Mouse (Mus musculus) forebrain, postnatal 0 days (tissue): ENCODE measurements around the gene Ddx52. TPM values are rescaled to one million over a fixed set of nuclear protein-coding genes. Genes with fewer than 3 reads are reported as not detected.

Experiments
- ATAC-seq: fragments of 200-750 bp; cut with Nextera tagmentation; 2 replicates; pipeline ENCODE4 v1.8.0; 2017; ENCODE audit warnings: mild to moderate bottlenecking, moderate library complexity
- DNase-seq: peaks from one replicate; pipeline ENCODE4 v3.0.0-alpha.2; 2015
- H3K27ac ChIP-seq: fragments of 300-500 bp; sonication (generic); 2 replicates; pipeline ENCODE4 v1.5.1; 2014; ENCODE audit warnings: low read depth, mild to moderate bottlenecking, antibody characterized with exemption, low read length, moderate library complexity, mixed read lengths
- H3K27me3 ChIP-seq: fragments of 300-500 bp; sonication (generic); 2 replicates; pipeline ENCODE4 v1.6.1; 2014; ENCODE audit warnings: mild to moderate bottlenecking, low read length, mixed read lengths; ENCODE audit not compliant: insufficient read depth
- H3K36me3 ChIP-seq: fragments of 300-500 bp; sonication (generic); 2 replicates; pipeline ENCODE4 v1.6.1; 2014; ENCODE audit warnings: mild to moderate bottlenecking, moderate library complexity; ENCODE audit not compliant: insufficient read depth
- H3K4me1 ChIP-seq: fragments of 300-500 bp; sonication (generic); 2 replicates; pipeline ENCODE4 v1.6.1; 2014; ENCODE audit warnings: antibody characterized with exemption; ENCODE audit not compliant: insufficient read depth
- H3K4me2 ChIP-seq: fragments of 300-500 bp; sonication (generic); 2 replicates; pipeline ENCODE4 v1.6.1; 2014; ENCODE audit warnings: low read depth, mild to moderate bottlenecking, moderate library complexity
- H3K4me3 ChIP-seq: fragments of 300-500 bp; sonication (generic); 2 replicates; pipeline ENCODE4 v1.5.1; 2014; ENCODE audit warnings: low read depth, low read length, mixed read lengths
- H3K9ac ChIP-seq: fragments of 300-500 bp; sonication (generic); 2 replicates; pipeline ENCODE4 v1.6.1; 2014; ENCODE audit warnings: mild to moderate bottlenecking
- H3K9me3 ChIP-seq: fragments of 300-500 bp; sonication (generic); 2 replicates; pipeline ENCODE4 v1.6.1; 2016; ENCODE audit warnings: low read length
- CTCF ChIP-seq: sonication (generic); IDR thresholded peaks from 2 replicates; pipeline ENCODE4 v1.5.1; 2016; ENCODE audit warnings: antibody characterized with exemption, control low read depth, low read depth
- WGBS: fragments of 180-500 bp; shearing (Covaris S2); extraction: QIAGEN DNeasy Blood & Tissue Kit; methylation state at CpG from one replicate; pipeline ENCODE4 v1.1.7; 2014; 5-methylcytosine and 5-hydroxymethylcytosine counted together
- polyA plus RNA-seq: library from polyadenylated mRNA; unstranded; fragments of >200 nt; fragmentation: Nextera tagmentation; extraction: Ambion mirVana; gene quantifications from 2 replicates; pipeline ENCODE4 v1.2.1, GENCODE M21; 2015
- total RNA-seq: library from RNA; depleted of rRNA; stranded (reverse); fragments of >200 nt; gene quantifications from 2 replicates; pipeline ENCODE4 v1.2.3, GENCODE M21; 2014

Ddx52 gene
- total and polyA plus RNA-seq, 2 experiments from 2014 or later: 19.3 to 30.3 TPM

DNA sequence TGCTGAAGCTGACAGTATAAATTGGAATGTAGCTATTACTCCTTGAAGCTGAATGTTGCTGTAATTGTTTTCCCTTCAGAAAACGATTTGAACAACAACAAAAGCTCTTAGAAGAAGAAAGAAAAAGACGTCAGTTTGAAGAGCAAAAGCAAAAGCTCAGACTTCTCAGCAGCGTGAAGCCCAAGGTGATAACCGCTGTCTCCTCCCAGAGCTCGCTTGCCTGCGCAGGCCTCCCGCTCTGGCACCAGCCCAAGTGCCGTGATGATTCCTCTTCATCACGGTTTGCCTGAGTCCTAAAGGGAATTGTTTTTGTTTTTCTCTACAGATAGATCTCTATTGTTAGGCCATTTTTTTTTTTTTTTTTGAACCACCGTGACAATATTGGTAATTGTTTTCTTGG is 39.5 kb downstream of the Ddx52 start:
- 46% methylated on average over 10 of the region's 10 CpGs for WGBS
- no peak for TF ChIP-seq CTCF
- Histone ChIP-seq H3K36me3 (peaks cover 73% of the 10 kb centered on the region), H3K4me2 (no peak overlapping the region), H3K4me3 (no peak overlapping the region), H3K9ac (no peak overlapping the region), H3K4me1 (no peaks in the 10 kb centered on the region), H3K27me3 (no peaks in the 10 kb centered on the region), H3K9me3 (no peaks in the 10 kb centered on the region), H3K27ac (no peak overlapping the region)
- DNase-seq (no peak), ATAC-seq (no peak; the same call in 1 of the 2 replicates)

GRCm38 (mm10) chr11:83991701-83992100 is 49.8 kb downstream of the Ddx52 start:
- ATAC-seq: no peak
- Histone ChIP-seq H3K4me3 (no peak overlapping the region), H3K27me3 (no peaks in the 10 kb centered on the region), H3K9ac (no peak overlapping the region), H3K9me3 (no peaks in the 10 kb centered on the region), H3K27ac (no peak overlapping the region), H3K4me2 (no peak overlapping the region), H3K36me3 (peaks cover 84% of the 10 kb centered on the region), H3K4me1 (no peaks in the 10 kb centered on the region)
- DNase-seq: no peak
- TF ChIP-seq CTCF: no peak
- WGBS: 73% methylated on average over 4 of the region's 4 CpGs

- ATAC-seq: no peak
- no peaks in the 10 kb centered on the region for H3K4me1 ChIP-seq
- DNase-seq: no peak
- H3K9ac ChIP-seq: no peak overlapping the region
- H3K27me3 ChIP-seq: no peaks in the 10 kb centered on the region
- 78% methylated on average over 2 of the region's 2 CpGs for WGBS
- no peak for TF ChIP-seq CTCF
- H3K36me3 ChIP-seq: peaks cover 83% of the 10 kb centered on the region
- H3K4me2 ChIP-seq: no peak overlapping the region
- H3K27ac ChIP-seq: no peak overlapping the region
- no peak overlapping the region for H3K4me3 ChIP-seq
- H3K9me3 ChIP-seq: no peaks in the 10 kb centered on the region
These were observed 51.6 kb downstream of the Ddx52 start for GRCm38 (mm10) chr11:83993428-83993827.

DNA sequence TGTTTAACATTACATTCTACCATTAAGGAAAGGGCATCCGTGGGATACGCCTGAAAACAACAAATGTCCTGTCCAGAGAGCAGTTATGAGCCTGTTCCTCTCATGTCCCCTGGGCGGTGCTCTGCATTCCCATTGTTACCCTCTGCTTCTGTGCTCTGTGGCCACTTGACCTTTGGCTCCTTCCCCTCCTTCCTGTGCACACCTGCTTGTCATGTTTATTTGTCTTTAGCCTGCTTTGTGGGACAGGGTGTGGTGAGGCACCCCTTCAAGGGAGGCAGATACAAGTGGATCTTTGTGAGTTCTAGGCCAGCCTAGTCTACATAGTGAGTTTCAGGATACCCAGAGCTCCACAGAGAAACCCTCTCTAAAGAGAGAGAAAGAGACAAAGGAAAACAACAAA is 52.6 kb downstream of the Ddx52 start:
- Histone ChIP-seq H3K9me3 (no peaks in the 10 kb centered on the region), H3K4me2 (no peak overlapping the region), H3K36me3 (peaks cover 85% of the 10 kb centered on the region), H3K9ac (no peak overlapping the region), H3K4me3 (no peak overlapping the region), H3K27me3 (no peaks in the 10 kb centered on the region), H3K27ac (no peak overlapping the region), H3K4me1 (no peaks in the 10 kb centered on the region)
- DNase-seq (no peak), ATAC-seq (no peak)
- no peak for TF ChIP-seq CTCF
- WGBS: 90% methylated on average over 3 of the region's 3 CpGs

DNA sequence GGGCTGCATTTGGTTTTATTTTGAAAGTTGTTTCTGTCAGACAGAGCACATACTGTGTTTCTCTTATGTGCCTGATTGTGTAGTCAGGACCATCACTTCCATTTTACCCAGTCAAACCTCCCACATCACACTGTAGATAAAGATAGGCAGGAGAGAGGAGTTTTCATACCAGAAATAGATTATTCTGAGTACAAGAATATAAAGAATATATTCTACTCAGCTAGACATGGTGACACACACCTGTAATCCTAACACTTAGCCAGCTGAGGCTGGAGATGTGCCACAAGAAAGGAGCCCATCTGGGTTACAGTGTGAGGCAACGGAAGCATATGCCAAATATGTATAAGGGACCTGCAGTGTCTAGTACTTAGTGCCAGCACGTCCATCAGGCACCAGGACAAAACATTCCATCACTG is 53.7 kb downstream of the Ddx52 start:
- no peak overlapping the region for H3K4me2 ChIP-seq
- H3K27ac ChIP-seq: no peak overlapping the region
- H3K4me1 ChIP-seq: no peaks in the 10 kb centered on the region
- peaks cover 85% of the 10 kb centered on the region for H3K36me3 ChIP-seq
- ATAC-seq (no peak), DNase-seq (no peak)
- 83% methylated on average over 2 of the region's 2 CpGs for WGBS
- no peaks in the 10 kb centered on the region for H3K9me3 ChIP-seq
- no peaks in the 10 kb centered on the region for H3K27me3 ChIP-seq
- no peak overlapping the region for H3K9ac ChIP-seq
- TF ChIP-seq CTCF: no peak
- no peak overlapping the region for H3K4me3 ChIP-seq

DNA sequence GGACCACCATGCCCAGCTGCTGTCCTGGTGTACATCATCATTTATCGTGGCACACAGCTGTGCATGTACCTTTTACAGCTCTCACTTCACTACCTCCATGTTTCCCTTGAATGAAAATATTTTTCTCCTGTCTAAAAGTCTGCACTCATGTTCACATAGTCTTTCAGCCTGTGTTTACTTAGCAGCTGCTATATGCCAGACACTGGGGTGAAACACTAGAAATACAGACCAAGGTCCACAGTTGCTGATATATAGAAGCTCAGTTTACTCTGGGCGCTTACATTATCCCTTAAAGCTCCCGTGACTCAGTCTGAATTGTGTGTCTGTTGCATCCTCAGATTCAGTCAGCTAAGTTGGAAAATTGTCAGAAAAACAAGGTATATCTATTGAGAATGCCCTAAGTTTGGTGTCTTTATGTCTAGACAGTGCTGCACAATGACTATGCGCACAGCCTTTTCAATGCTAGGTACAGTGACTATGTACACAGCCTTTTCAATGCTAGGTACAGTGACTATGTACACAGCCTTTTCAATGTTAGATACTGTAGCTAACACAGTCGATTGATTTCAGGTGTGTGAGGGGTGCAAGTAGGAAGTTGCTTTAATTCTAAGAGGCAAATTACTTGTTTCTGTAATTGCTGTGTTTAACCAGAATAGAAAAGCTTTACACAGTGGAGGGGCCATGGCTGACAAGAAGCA is 55.5 kb downstream of the Ddx52 start:
- H3K27ac ChIP-seq: no peak overlapping the region
- H3K27me3 ChIP-seq: no peaks in the 10 kb centered on the region
- 92% methylated on average over 5 of the region's 5 CpGs for WGBS
- H3K9me3 ChIP-seq: no peaks in the 10 kb centered on the region
- DNase-seq: no peak
- H3K36me3 ChIP-seq: peaks cover 85% of the 10 kb centered on the region
- no peak overlapping the region for H3K4me2 ChIP-seq
- H3K4me1 ChIP-seq: no peaks in the 10 kb centered on the region
- no peak overlapping the region for H3K9ac ChIP-seq
- no peak overlapping the region for H3K4me3 ChIP-seq
- TF ChIP-seq CTCF: no peak
- ATAC-seq: no peak

- 29% methylated on average over 3 of the region's 3 CpGs for WGBS
- Histone ChIP-seq H3K9ac (no peak overlapping the region), H3K27me3 (no peaks in the 10 kb centered on the region), H3K4me3 (no peak overlapping the region), H3K9me3 (no peaks in the 10 kb centered on the region), H3K27ac (no peak overlapping the region), H3K4me1 (no peaks in the 10 kb centered on the region), H3K4me2 (no peak overlapping the region), H3K36me3 (peaks cover 87% of the 10 kb centered on the region)
- no peak for TF ChIP-seq CTCF
- DNase-seq (no peak), ATAC-seq (peak; percentile 29; the same call in 1 of the 2 replicates)
These were observed 57.1 kb downstream of the Ddx52 start for GRCm38 (mm10) chr11:83998993-83999392.
